Mouse (Mus musculus): ENCODE measurements at regions not wholly inside any gene's neighbourhood (a gene's known extent, or its start where the extent isn't known, plus 50 kb on each side); places are given as distances from the start of the nearest gene placed in this dataset.

GRCm38 (mm10) chr3:19747361-19747760 is 118.9 kb upstream of the 1700064H15Rik start:
- no peak for DNase-seq (ENCODE audit: low read depth, low spot score)

- DNase-seq (ENCODE audit: low read depth, low spot score), result no peak
These were observed 123.5 kb upstream of the 1700064H15Rik start for GRCm38 (mm10) chr3:19751946-19752345.

GRCm38 (mm10) chr3:19754011-19754410 is 125.5 kb upstream of the 1700064H15Rik start:
- no peak for DNase-seq (ENCODE audit: low read depth, low spot score)

- no peak for DNase-seq (ENCODE audit: low read depth, low spot score)
These were observed 126.2 kb upstream of the 1700064H15Rik start for GRCm38 (mm10) chr3:19754636-19755035.

GRCm38 (mm10) chr3:19755136-19755535 is 126.7 kb upstream of the 1700064H15Rik start:
- DNase-seq (ENCODE audit: low read depth, low spot score), result no peak

- DNase-seq (ENCODE audit: low read depth, low spot score), result no peak
These were observed 158.2 kb upstream of the Cp start for GRCm38 (mm10) chr3:19798543-19799106.

- DNase-seq (ENCODE audit: low read depth, low spot score), result no peak
These were observed 146.8 kb upstream of the Cp start for GRCm38 (mm10) chr3:19810034-19810433.

- no peak for DNase-seq (ENCODE audit: low read depth, low spot score)
These were observed 131.9 kb upstream of the Cp start for GRCm38 (mm10) chr3:19824904-19825303.

GRCm38 (mm10) chr3:19828518-19829246 is 128.2 kb upstream of the Cp start:
- no peak for DNase-seq (ENCODE audit: low read depth, low spot score)

- no peak for DNase-seq (ENCODE audit: low read depth, low spot score)
These were observed 127.1 kb upstream of the Cp start for GRCm38 (mm10) chr3:19829752-19830151.

- DNase-seq (ENCODE audit: low read depth, low spot score), result no peak
These were observed 108.7 kb upstream of the Cp start for GRCm38 (mm10) chr3:19848031-19848735.

GRCm38 (mm10) chr3:19848736-19849269 is 108.1 kb upstream of the Cp start:
- DNase-seq (ENCODE audit: low read depth, low spot score), result no peak

- DNase-seq (ENCODE audit: low read depth, low spot score), result no peak
These were observed 74.2 kb upstream of the Cp start for GRCm38 (mm10) chr3:19882623-19883022.

- peak; percentile 20 for DNase-seq (ENCODE audit: low read depth, low spot score)
These were observed 68.4 kb upstream of the Cp start for GRCm38 (mm10) chr3:19888405-19888804.

GRCm38 (mm10) chr3:19894258-19894629 is 62.6 kb upstream of the Cp start:
- DNase-seq (ENCODE audit: low read depth, low spot score), result no peak

- DNase-seq (ENCODE audit: low read depth, low spot score), result peak; percentile 97
These were observed 62.0 kb upstream of the Cp start for GRCm38 (mm10) chr3:19894630-19895578.

- no peak for DNase-seq (ENCODE audit: low read depth, low spot score)
These were observed 61.1 kb upstream of the Cp start for GRCm38 (mm10) chr3:19895755-19896154.

- peak; percentile 66 for DNase-seq (ENCODE audit: low read depth, low spot score)
These were observed 59.7 kb upstream of the Cp start for GRCm38 (mm10) chr3:19897140-19897539.

- no peak for DNase-seq (ENCODE audit: low read depth, low spot score)
These were observed 54.6 kb upstream of the Cp start for GRCm38 (mm10) chr3:19902226-19902625.

GRCm38 (mm10) chr3:19904446-19905275 is 52.2 kb upstream of the Cp start:
- DNase-seq (ENCODE audit: low read depth, low spot score), result peak; percentile 65

Measured in R1 (cell line).